Mouse (Mus musculus): ENCODE data around the gene 4930503B20Rik. TPM values are rescaled to one million over a fixed set of nuclear protein-coding genes. Genes with fewer than 3 reads are reported as not detected.

Gene 4930503B20Rik
- polyA plus RNA-seq, 1 experiment from 2014 or later: not detected

DNA sequence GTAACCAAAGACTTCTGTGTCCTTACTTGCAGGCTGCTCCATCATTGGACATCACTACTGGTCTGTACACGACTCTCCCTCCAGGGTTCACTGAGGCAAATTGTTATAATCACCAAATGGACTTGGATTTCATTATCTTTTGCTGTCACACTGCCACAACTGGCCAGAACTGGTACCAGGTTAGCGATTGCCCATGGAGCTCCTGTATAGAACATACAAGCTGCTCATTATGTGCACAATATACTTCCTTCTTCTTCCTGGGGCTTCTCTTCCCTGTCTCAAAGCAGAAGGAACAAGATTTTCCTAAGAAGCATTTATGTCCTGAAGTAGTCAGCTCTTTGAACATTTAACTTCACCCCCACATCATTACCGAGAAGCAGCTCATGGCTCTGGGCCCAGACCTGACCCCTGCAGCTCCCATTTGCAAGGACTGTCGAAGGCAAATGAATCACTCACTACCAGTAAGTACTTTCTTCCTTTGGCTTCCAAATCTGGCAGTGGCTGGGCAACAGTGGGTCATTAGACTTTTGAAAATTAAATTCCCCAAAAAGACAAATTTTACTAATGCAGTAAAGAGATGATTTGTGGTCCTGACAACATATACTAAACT is 9.2 kb downstream of the 4930503B20Rik start:
- Histone ChIP-seq H3K4me3 (ENCODE audit: low read depth, low read length) (no peak overlapping the region), H3K27ac (ENCODE audit: low read depth, low read length) (no peak overlapping the region), H3K36me3 (ENCODE audit: control insufficient read depth, insufficient read depth) (no peaks in the 10 kb centered on the region), H3K4me1 (replicated peaks; ENCODE audit: control insufficient read depth, insufficient read depth, low read length) (no peaks in the 10 kb centered on the region), H3K9ac (ENCODE audit: low read depth, low read length) (no peak overlapping the region), H3K4me2 (replicated peaks; ENCODE audit: low read depth) (no peak overlapping the region), H3K9me3 (ENCODE audit: control insufficient read depth) (no peaks in the 10 kb centered on the region), H3K27me3 (replicated peaks; ENCODE audit: control insufficient read depth, insufficient read depth, low read length) (no peaks in the 10 kb centered on the region)
- 65% methylated on average over 4 of the region's 4 CpGs for WGBS
- TF ChIP-seq CTCF (IDR thresholded peaks at IDR 0.05; ENCODE audit: low read depth): no peak
- no peak for ATAC-seq

DNA sequence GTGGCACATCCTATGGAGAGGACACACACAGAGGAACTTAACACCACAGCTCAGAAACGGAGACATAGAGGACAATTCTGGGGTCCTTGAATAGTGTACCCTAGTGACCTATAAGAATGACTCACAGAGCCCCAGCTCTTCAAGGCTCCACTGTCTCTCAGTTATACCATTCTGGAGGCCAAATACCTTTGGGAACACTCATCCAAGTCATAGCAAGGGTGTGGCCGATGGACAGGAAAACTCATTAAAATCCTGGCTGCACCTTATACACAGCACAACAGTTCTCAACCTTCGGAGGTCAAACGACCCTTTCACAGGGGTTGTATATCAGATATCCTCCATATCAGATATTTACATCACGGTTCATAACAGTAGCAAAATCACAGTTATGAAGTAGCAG is 18.6 kb downstream of the 4930503B20Rik start:
- Histone ChIP-seq H3K9me3 (ENCODE audit: control insufficient read depth) (no peaks in the 10 kb centered on the region), H3K4me3 (ENCODE audit: low read depth, low read length) (no peak overlapping the region), H3K4me1 (replicated peaks; ENCODE audit: control insufficient read depth, insufficient read depth, low read length) (no peaks in the 10 kb centered on the region), H3K9ac (ENCODE audit: low read depth, low read length) (no peak overlapping the region), H3K4me2 (replicated peaks; ENCODE audit: low read depth) (no peak overlapping the region), H3K27me3 (replicated peaks; ENCODE audit: control insufficient read depth, insufficient read depth, low read length) (no peaks in the 10 kb centered on the region), H3K27ac (ENCODE audit: low read depth, low read length) (no peak overlapping the region), H3K36me3 (ENCODE audit: control insufficient read depth, insufficient read depth) (no peaks in the 10 kb centered on the region)
- 80% methylated on average over 5 of the region's 5 CpGs for WGBS
- TF ChIP-seq CTCF (IDR thresholded peaks at IDR 0.05; ENCODE audit: low read depth): no peak
- no peak for ATAC-seq

DNA sequence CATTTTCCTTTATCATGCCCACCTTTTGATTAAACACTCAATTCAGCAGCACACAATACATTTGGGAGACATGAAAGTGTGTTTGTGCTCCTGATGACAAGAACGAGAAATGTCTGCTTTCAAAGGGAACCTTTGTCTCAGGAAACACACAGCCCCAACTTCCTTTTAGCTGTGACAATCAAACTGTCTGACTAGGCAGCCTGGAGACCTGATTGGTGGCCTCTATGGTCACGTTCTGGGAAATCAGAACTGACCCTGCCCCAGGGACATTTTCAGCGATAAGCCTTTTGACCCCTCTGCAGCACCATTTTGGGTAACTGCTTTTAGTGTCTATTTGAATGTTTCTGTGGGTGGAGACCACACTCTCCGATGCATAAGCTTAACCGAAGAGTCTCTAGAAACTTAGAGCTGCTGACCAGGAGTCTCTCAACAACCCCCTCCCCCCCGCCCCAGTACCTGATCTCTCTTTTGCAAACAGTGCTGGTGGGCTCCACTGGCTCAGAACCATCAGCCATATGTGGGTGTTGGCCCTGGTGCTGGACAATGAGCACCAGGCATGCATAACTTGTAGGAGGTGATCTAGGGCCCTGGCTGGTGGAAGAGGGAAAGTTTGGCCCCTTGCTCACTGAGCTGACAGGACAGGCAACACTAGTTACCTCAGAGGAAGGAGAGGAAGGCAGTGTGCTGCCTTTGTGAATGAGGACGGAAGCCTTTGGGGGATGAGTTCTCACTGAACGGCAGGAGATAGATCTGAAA is 22.7 kb downstream of the 4930503B20Rik start:
- 77% methylated on average over 8 of the region's 8 CpGs for WGBS
- Histone ChIP-seq H3K4me1 (replicated peaks; ENCODE audit: control insufficient read depth, insufficient read depth, low read length) (no peaks in the 10 kb centered on the region), H3K4me3 (ENCODE audit: low read depth, low read length) (no peak overlapping the region), H3K9me3 (ENCODE audit: control insufficient read depth) (no peaks in the 10 kb centered on the region), H3K27me3 (replicated peaks; ENCODE audit: control insufficient read depth, insufficient read depth, low read length) (no peaks in the 10 kb centered on the region), H3K36me3 (ENCODE audit: control insufficient read depth, insufficient read depth) (no peaks in the 10 kb centered on the region), H3K4me2 (replicated peaks; ENCODE audit: low read depth) (no peak overlapping the region), H3K27ac (ENCODE audit: low read depth, low read length) (no peak overlapping the region), H3K9ac (ENCODE audit: low read depth, low read length) (no peak overlapping the region)
- no peak for TF ChIP-seq CTCF (IDR thresholded peaks at IDR 0.05; ENCODE audit: low read depth)
- no peak for ATAC-seq

DNA sequence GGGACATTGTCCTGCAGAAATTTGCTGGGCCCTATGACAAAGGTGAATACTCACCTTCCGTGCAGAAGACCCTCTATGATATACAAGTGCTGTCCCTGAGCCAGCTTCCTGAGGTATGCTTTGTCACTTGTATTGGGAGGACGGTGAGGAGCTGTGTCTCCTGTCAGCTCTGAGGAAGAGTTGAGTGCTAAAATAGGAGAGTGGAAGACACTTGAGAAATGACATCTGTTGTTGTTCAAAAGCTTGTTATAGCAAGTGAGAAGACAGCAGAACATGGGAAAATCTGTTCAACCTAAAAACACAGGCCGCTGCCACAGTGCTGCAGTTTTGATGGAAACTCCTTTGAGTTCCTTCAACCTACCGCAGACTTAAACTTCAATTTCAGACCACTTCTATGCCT is 25.4 kb downstream of the 4930503B20Rik start:
- Histone ChIP-seq H3K27ac (ENCODE audit: low read depth, low read length) (no peak overlapping the region), H3K4me3 (ENCODE audit: low read depth, low read length) (no peak overlapping the region), H3K4me1 (replicated peaks; ENCODE audit: control insufficient read depth, insufficient read depth, low read length) (no peaks in the 10 kb centered on the region), H3K9me3 (ENCODE audit: control insufficient read depth) (no peaks in the 10 kb centered on the region), H3K36me3 (ENCODE audit: control insufficient read depth, insufficient read depth) (no peaks in the 10 kb centered on the region), H3K9ac (ENCODE audit: low read depth, low read length) (no peak overlapping the region), H3K27me3 (replicated peaks; ENCODE audit: control insufficient read depth, insufficient read depth, low read length) (no peaks in the 10 kb centered on the region), H3K4me2 (replicated peaks; ENCODE audit: low read depth) (no peak overlapping the region)
- no peak for ATAC-seq
- no peak for TF ChIP-seq CTCF (IDR thresholded peaks at IDR 0.05; ENCODE audit: low read depth)
- 84% methylated on average over 4 of the region's 4 CpGs for WGBS

DNA sequence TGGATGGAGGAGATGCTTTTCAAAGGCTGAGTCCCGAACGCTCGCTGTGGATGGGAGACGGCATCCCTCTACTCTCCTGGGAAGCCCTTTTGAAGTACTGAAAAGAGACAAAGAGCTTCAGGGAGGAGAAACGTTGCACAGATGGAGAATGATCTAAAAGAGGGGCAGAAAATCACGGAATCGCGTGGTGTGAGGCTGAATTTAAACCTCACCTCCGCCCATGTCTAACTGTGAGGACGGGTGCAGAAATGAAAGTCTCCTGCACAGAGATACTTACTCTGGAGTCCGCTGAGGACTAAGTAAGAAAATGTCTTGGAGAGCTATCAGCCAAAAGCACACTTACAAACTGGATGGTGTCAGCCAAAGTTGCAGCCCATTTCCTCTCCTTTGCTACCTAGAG is 29.2 kb downstream of the 4930503B20Rik start:
- ATAC-seq: no peak
- H3K4me2 ChIP-seq (replicated peaks; ENCODE audit: low read depth): no peak overlapping the region
- H3K4me1 ChIP-seq (replicated peaks; ENCODE audit: control insufficient read depth, insufficient read depth, low read length): no peaks in the 10 kb centered on the region
- WGBS: 85% methylated on average over 11 of the region's 11 CpGs
- H3K27me3 ChIP-seq (replicated peaks; ENCODE audit: control insufficient read depth, insufficient read depth, low read length): no peaks in the 10 kb centered on the region
- H3K27ac ChIP-seq (ENCODE audit: low read depth, low read length): no peak overlapping the region
- H3K4me3 ChIP-seq (ENCODE audit: low read depth, low read length): no peak overlapping the region
- no peak overlapping the region for H3K9ac ChIP-seq (ENCODE audit: low read depth, low read length)
- H3K9me3 ChIP-seq (ENCODE audit: control insufficient read depth): no peaks in the 10 kb centered on the region
- TF ChIP-seq CTCF (IDR thresholded peaks at IDR 0.05; ENCODE audit: low read depth): no peak
- no peaks in the 10 kb centered on the region for H3K36me3 ChIP-seq (ENCODE audit: control insufficient read depth, insufficient read depth)

DNA sequence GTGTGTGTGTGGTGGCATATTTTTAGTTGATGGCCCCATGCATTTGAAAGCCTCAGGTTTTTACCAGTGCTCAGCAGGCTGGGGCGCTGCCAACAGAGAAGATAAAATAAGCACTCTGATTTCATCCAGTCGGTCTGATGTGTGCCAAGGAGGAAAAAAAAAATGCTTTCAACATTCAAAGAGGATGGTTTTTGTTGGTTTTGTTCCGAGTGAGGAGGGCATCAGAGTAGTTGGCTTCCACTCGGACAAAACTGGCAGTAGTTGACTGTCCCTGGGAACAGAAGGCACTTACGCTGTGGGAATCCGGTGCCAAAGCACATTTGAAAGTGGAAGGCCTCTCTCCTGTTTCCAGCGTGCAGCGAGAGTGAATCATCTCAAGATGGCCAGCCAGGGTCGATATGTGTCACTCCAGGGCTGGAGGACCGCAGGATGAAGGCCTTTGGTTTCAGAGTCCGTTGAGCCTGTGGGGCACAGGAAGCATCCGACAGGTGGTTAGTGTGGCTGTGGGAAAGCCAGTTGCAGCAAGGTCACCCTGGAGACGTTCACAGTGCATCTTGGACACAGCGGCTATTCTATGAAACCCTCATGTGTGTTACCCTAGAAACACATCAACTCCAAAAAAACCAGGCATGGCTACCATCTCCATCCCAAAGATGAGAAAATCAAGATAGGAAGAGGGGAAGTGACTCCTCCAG is 30.4 kb downstream of the 4930503B20Rik start:
- H3K9ac ChIP-seq (ENCODE audit: low read depth, low read length): no peak overlapping the region
- no peak overlapping the region for H3K4me3 ChIP-seq (ENCODE audit: low read depth, low read length)
- no peaks in the 10 kb centered on the region for H3K27me3 ChIP-seq (replicated peaks; ENCODE audit: control insufficient read depth, insufficient read depth, low read length)
- no peaks in the 10 kb centered on the region for H3K36me3 ChIP-seq (ENCODE audit: control insufficient read depth, insufficient read depth)
- H3K4me2 ChIP-seq (replicated peaks; ENCODE audit: low read depth): no peak overlapping the region
- no peaks in the 10 kb centered on the region for H3K4me1 ChIP-seq (replicated peaks; ENCODE audit: control insufficient read depth, insufficient read depth, low read length)
- no peak for TF ChIP-seq CTCF (IDR thresholded peaks at IDR 0.05; ENCODE audit: low read depth)
- WGBS: 89% methylated on average over 14 of the region's 14 CpGs
- no peaks in the 10 kb centered on the region for H3K9me3 ChIP-seq (ENCODE audit: control insufficient read depth)
- no peak for ATAC-seq
- H3K27ac ChIP-seq (ENCODE audit: low read depth, low read length): no peak overlapping the region
